Mouse (Mus musculus) small intestine, adult 2 months (tissue): ENCODE data around the gene Wdr54.
"Not testable (repeated sequence)": the region's sequence is repeated elsewhere in the genome, so short reads cannot be mapped to it uniquely, and the experiment has no call there.

Source experiments
- CTCF ChIP-seq: fragments of 200-500 bp; IDR thresholded peaks from 2 replicates; pipeline ENCODE4 v1.5.1; 2012; ENCODE audit warnings: low read depth, mild to moderate bottlenecking, control low read depth, inconsistent platforms, low read length, moderate library complexity, mixed read lengths; ENCODE audit not compliant: insufficient replicate concordance, insufficient read length; ENCODE audit errors: extremely low read depth
- POLR2A ChIP-seq: fragments of 200-500 bp; IDR thresholded peaks from 2 replicates; pipeline ENCODE4 v1.6.1; 2012; ENCODE audit warnings: low read depth, mild to moderate bottlenecking, control low read depth, inconsistent platforms, low read length, moderate library complexity

DNA sequence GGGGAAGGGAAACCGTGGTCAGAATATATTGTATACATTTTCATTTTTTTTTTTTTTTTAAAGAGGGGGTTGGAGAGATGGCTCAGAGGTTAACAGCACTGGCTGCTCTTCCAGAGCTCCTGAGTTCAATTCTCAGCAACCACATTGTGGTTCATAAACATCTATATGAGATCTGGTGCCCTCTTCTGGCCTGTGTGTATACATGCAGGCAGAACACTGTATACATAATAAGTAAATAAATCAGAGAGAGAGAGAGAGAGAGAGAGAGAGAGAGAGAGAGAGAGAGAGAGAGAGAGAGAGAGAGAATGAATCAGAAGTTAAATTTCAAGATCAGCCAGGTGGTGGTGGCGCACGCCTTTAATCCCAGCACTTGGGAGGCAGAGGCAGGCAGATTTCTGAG lies 3.3 kb upstream of the Wdr54 start:
- not testable (repeated sequence) for TF ChIP-seq CTCF, POLR2A
